Mouse (Mus musculus) E14TG2a.4 (cell line): ENCODE measurements around the gene Katnal1.

Source experiments
- CTCF ChIP-seq: conservative IDR thresholded peaks from 2 replicates; pipeline ENCODE4 v1.5.1; 2014; ENCODE audit warnings: low read length
- POU5F1 ChIP-seq: IDR thresholded peaks from 2 replicates; pipeline ENCODE4 v1.6.1; 2014; ENCODE audit warnings: low read length, borderline replicate concordance

DNA sequence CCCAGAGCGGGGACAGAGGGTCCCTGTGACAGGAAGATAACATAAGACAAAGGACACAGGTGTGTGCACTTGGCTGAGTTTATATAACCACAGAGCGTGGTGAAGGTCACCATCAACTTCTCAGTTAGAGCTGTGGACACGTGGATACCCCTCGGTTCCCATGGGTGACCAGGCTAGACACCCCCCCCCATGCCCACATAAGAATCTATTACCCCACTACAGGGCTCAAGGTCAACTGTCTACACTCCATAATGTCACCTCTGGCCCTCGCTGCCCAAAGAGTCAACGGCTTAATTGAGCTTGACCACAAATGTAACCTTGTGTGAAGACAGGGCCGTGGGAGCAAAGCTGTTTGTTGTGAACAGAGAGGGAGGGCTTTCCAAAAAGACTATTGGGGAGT lies 103.4 kb downstream of the Katnal1 start:
- TF ChIP-seq CTCF (no peak), POU5F1 (no peak)
